Mouse (Mus musculus): ENCODE results near the gene Kcnab1.

DNA sequence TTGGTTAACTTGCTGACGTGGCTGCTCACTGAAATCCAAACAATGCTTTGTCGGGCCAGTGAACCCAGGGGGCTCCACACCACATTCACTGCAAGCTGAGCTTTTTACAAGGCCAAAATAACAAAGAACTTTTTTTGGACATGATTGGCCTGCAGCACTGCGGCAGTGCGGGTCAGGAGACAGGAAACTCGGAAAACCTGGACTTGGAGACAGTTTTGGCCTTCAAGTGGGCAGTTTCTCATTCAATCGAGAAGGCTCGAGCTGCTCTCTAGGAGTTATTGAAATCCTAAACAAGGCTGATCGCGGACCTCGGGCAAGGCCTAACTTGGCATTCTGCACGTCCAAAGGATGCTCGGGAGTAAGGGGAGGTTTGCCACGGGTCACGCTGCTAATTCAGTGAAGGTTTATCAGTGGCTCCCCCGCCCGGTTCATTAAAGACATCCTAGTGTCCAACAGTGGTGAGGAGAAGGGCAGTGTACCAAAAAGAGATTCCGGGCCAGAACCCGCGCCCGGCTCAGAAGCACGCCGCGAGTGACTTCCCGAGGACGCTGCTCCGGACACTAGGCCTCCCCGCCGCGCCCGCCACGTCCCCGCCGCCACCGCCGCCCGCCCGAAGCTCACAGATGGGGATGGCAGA lies 282.7 kb downstream of the Kcnab1 start:
- TF ChIP-seq CTCF (IDR thresholded peaks at IDR 0.05; ENCODE audit: low read depth, low read length) (no peak), POLR2A (IDR thresholded peaks at IDR 0.05; ENCODE audit: insufficient read depth, low read length) (no peak)
